ENCODE assay signal across 8 mouse cellular contexts in genomic region chr15:101246231-101247154, GRCm38 (mm10). TPM values are rescaled to one million over a fixed set of nuclear protein-coding genes. Genes with fewer than 3 reads are reported as not detected.
DNase-seq lines count a peak whose midpoint lies in the region; ATAC-seq lines count a peak whose summit lies in the region.

No protein-coding gene starts in this region.

- intact Hi-C loops in gastrocnemius, postnatal 14 days (cut with DNase I; ENCODE audit: low total_unique reads): no loop called here
- intact Hi-C loops in left cerebral cortex, postnatal 10 days (cut with DNase I): no loop called here

- peak; percentile 98 to 99 for DNase-seq in adrenal gland, adult (ENCODE audit: inconsistent age in 2 of 2, low spot score in 1 of 2)
- DNase-seq in embryo, embryonic 10.5 days (ENCODE audit: low spot score): peak; percentile 98
- peak; percentile 96 for DNase-seq in gastrocnemius, postnatal 14 days
- DNase-seq in left cerebral cortex, postnatal 10 days (ENCODE audit: extremely low spot score in 1 of 2, low spot score in 2 of 2): peak; percentile 95 to 97
- peak; percentile 96 for DNase-seq in right cerebral cortex, postnatal 25 days
- peak; percentile 94 for DNase-seq in urinary bladder, postnatal 4 days (ENCODE audit: low spot score in 2 of 2)

- ATAC-seq in inflammation-experienced regulatory T-cells, adult 6 months: peak; percentile 95
- ATAC-seq in megakaryocyte-erythroid progenitor cell, adult 5-6 weeks (replicated peaks; ENCODE audit: low FRiP score, low TSS enrichment, poor library complexity, severe bottlenecking): peak; percentile 100

RNA-seq across cellular contexts. Expression of gene Nr4a1, which starts 7.6 kb away (rescaled TPM):
- 10 to 100 TPM; 30.5 to 49.0 TPM for total RNA-seq in gastrocnemius, postnatal 14 days (2021)
- polyA plus RNA-seq in inflammation-experienced regulatory T-cells, adult 6 months (2017; shearing (Covaris generic)): 10 to 100 TPM; 46.4 to 73.4 (median 68.3) TPM
- 10 to 100 TPM; 36.8 to 40.3 TPM for total RNA-seq in left cerebral cortex, postnatal 10 days (2021)
- 0.66 and 3.2 TPM in 2 replicates for total RNA-seq in megakaryocyte-erythroid progenitor cell, adult 5-6 weeks (2014; fragmentation: Nextera tagmentation)
- 15.1 and 16.4 TPM in 2 replicates for total RNA-seq in megakaryocyte-erythroid progenitor cell, adult 5-6 weeks (2017)

RNA-seq across cellular contexts. Expression of gene Grasp, which starts 22.5 kb away (rescaled TPM):
- total RNA-seq in gastrocnemius, postnatal 14 days (2021): 1 to 10 TPM; 8.3 to 9.4 TPM
- under 1 TPM; 0.18 to 0.50 (median 0.28) TPM for polyA plus RNA-seq in inflammation-experienced regulatory T-cells, adult 6 months (2017; shearing (Covaris generic))
- total RNA-seq in left cerebral cortex, postnatal 10 days (2021): 10 to 100 TPM; 30.9 to 34.2 TPM
- 0.17 TPM in 1 of 2 replicates, not detected in the other for total RNA-seq in megakaryocyte-erythroid progenitor cell, adult 5-6 weeks (2014; fragmentation: Nextera tagmentation)
- total RNA-seq in megakaryocyte-erythroid progenitor cell, adult 5-6 weeks (2017): 0.27 TPM in 1 of 2 replicates, not detected in the other

RNA-seq across cellular contexts. Expression of gene Atg101, which starts 37.6 kb away (rescaled TPM):
- 10 to 100 TPM; 27.7 to 35.0 TPM for total RNA-seq in gastrocnemius, postnatal 14 days (2021)
- polyA plus RNA-seq in inflammation-experienced regulatory T-cells, adult 6 months (2017; shearing (Covaris generic)): 10 to 100 TPM; 39.9 to 53.6 (median 47.8) TPM
- 10 to 100 TPM; 38.8 to 41.9 TPM for total RNA-seq in left cerebral cortex, postnatal 10 days (2021)
- total RNA-seq in megakaryocyte-erythroid progenitor cell, adult 5-6 weeks (2014; fragmentation: Nextera tagmentation): 14.7 and 18.0 TPM in 2 replicates
- total RNA-seq in megakaryocyte-erythroid progenitor cell, adult 5-6 weeks (2017): 31.7 and 42.1 TPM in 2 replicates

RNA-seq across cellular contexts. Expression of gene 6030408B16Rik, which starts 46.5 kb away (rescaled TPM):
- total RNA-seq in gastrocnemius, postnatal 14 days (2021): under 1 TPM; 0.22 to 0.29 TPM
- under 1 TPM in 1 of 3 experiments, not detected in 2; 0.70 TPM for polyA plus RNA-seq in inflammation-experienced regulatory T-cells, adult 6 months (2017; shearing (Covaris generic))
- under 1 TPM in 1 of 2 experiments, not detected in 1; 0.30 TPM for total RNA-seq in left cerebral cortex, postnatal 10 days (2021)
- not detected in 2 replicates for total RNA-seq in megakaryocyte-erythroid progenitor cell, adult 5-6 weeks (2014; fragmentation: Nextera tagmentation)
- not detected in 2 replicates for total RNA-seq in megakaryocyte-erythroid progenitor cell, adult 5-6 weeks (2017)

Comparison
In these comparisons a context has a peak if more than half of its experiments do, and no peak if none do; other contexts are left out.
1. Peak in every context shown above with its lines: DNase-seq and ATAC-seq.
2. RNA of gene Grasp, which starts 22.5 kb away (total RNA-seq): 30.9 to 34.2 TPM in left cerebral cortex, postnatal 10 days and 8.3 to 9.4 TPM in gastrocnemius, postnatal 14 days; 0.17 to 0.27 TPM in megakaryocyte-erythroid progenitor cell, adult 5-6 weeks; every median in the first group is over 4 times any median in the second.